Mouse (Mus musculus) kidney, adult 2 months (tissue): ENCODE data around the gene Trmt5.

Experiments used
- CTCF ChIP-seq: fragments of 200-500 bp; conservative IDR thresholded peaks from 2 replicates; pipeline ENCODE4 v1.5.1; 2011; ENCODE audit warnings: low read depth, mild to moderate bottlenecking, control low read depth, low read length, moderate library complexity, mixed read lengths; ENCODE audit not compliant: insufficient read depth, insufficient read length
- POLR2A ChIP-seq: fragments of 200-500 bp; IDR thresholded peaks from one replicate; pipeline ENCODE4 v1.6.1; 2011; ENCODE audit warnings: low read depth, low read length, control low read depth

- TF ChIP-seq CTCF (no peak), POLR2A (no peak)
Observed at GRCm38 (mm10) chr12:73268497-73268896, 18.0 kb downstream of the Trmt5 start.
